Mouse (Mus musculus) adrenal gland, adult 8-10 months (tissue): ENCODE results near the gene Gm3020. TPM values are rescaled to one million over a fixed set of nuclear protein-coding genes. Genes with fewer than 3 reads are reported as not detected.
"Not testable (repeated sequence)": the region's sequence is repeated elsewhere in the genome, so short reads cannot be mapped to it uniquely, and the experiment has no call there.

Experiments used
- DNase-seq: peaks from one replicate; pipeline ENCODE4 v3.0.0; 2022
- total RNA-seq, 4 experiments: library from RNA; stranded (reverse); gene quantifications; 2 replicates each; pipeline ENCODE4 v1.2.4; 2022

Gm3020 gene
- under 1 TPM in 2 of 4 experiments, not detected in 2; 0.16 to 0.17 TPM for total RNA-seq

DNA sequence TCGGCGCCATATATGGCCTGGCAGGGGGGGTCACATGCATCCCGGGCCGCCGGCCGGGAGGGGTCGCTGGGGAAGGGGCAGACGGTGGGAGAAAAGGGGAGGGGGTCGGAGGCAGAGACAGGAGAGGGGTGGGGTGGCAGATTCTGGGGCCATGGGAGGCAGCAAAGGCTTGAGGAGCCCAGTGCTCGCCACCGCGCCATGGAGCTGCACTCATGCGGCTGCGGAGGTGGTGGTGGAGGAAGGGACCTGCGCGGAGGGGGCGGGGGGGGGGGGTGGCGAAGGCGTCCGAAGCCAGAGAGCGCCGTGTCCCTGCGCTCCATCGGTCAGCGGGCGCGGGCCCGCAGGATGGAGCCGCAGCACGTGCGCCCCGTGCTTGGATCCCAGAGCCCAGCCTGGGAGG, at the start of gene Gm3020:
Gene Gm3020, plus strand, starts transcription at position 301 of the 400 bp plus-strand sequence.
- not testable (repeated sequence) for DNase-seq

GRCm38 (mm10) chr14:3634212-3634611, 17.6 kb upstream of the Gm3020 start, which contains the start of gene Gm3012:
Gene Gm3012, plus strand, starts transcription at chr14:3634512.
- not testable (repeated sequence) for DNase-seq

- DNase-seq: not testable (repeated sequence)
Observed at GRCm38 (mm10) chr14:3688483-3688882, 36.7 kb downstream of the Gm3020 start, which contains the start of gene Gm3043. Gene Gm3043, plus strand, starts transcription at chr14:3688783.

Other genes starting within 250 kb of the Gm3020 start
- gene Gm10409, start 239.4 kb upstream of the Gm3020 start, total RNA-seq: under 1 TPM in 2 of 4 experiments, not detected in 2; 0.16 to 0.17 TPM
- under 1 TPM in 1 of 4 experiments, not detected in 3; 0.12 TPM for gene Gm3005, start 223.9 kb upstream of the Gm3020 start, total RNA-seq
- gene Gm10408, start 202.7 kb upstream of the Gm3020 start, total RNA-seq: not detected
- gene Gm3012, start 17.5 kb upstream of the Gm3020 start, total RNA-seq: not detected
- gene Gm3043, start 36.8 kb downstream of the Gm3020 start, total RNA-seq: not detected
- gene Gm3002, start 158.0 kb downstream of the Gm3020 start, total RNA-seq: under 1 TPM in 1 of 4 experiments, not detected in 3; 0.44 TPM
- gene Gm3033, start 194.2 kb downstream of the Gm3020 start, total RNA-seq: under 1 TPM in 1 of 4 experiments, not detected in 3; 0.17 TPM
- not detected for gene Gm2916, start 232.1 kb downstream of the Gm3020 start, total RNA-seq